Mouse (Mus musculus): ENCODE measurements around the gene Miga2.

GRCm38 (mm10) chr2:30342061-30342460 lies 22.0 kb upstream of the Miga2 start:
- TF ChIP-seq POLR2A (IDR thresholded peaks at IDR 0.05; ENCODE audit: insufficient read depth, low read depth, low read length) (no peak), CTCF (IDR thresholded peaks at IDR 0.05; ENCODE audit: insufficient read depth, low read depth, low read length) (no peak)

Measured in olfactory bulb, adult 2 months (tissue).